Mouse (Mus musculus) neural tube, embryonic 14.5 days (tissue): ENCODE data around the gene Ccdc162. TPM values are rescaled to one million over a fixed set of nuclear protein-coding genes. Genes with fewer than 3 reads are reported as not detected.
A peak's percentile ranks its signal among the peaks of the same experiment; 100 is the strongest.

ENCODE experiments used
- ATAC-seq: fragments of 200-750 bp; cut with Nextera tagmentation; 2 replicates; pipeline ENCODE4 v1.8.0; 2017; ENCODE audit warnings: low read depth, mild to moderate bottlenecking, moderate TSS enrichment, moderate library complexity
- H3K27ac ChIP-seq: fragments of 300-500 bp; sonication (generic); 2 replicates; pipeline ENCODE4 v1.5.1; 2014; ENCODE audit warnings: low read depth, mild to moderate bottlenecking, control low read depth, low read length, moderate library complexity, mixed read lengths
- H3K27me3 ChIP-seq: fragments of 300-500 bp; sonication (generic); 2 replicates; pipeline ENCODE4 v1.6.1; 2014; ENCODE audit warnings: low read length; ENCODE audit not compliant: control insufficient read depth, insufficient read depth
- H3K36me3 ChIP-seq: fragments of 300-500 bp; sonication (generic); 2 replicates; pipeline ENCODE4 v1.6.1; 2014; ENCODE audit warnings: low read length, mixed read lengths; ENCODE audit not compliant: control insufficient read depth, insufficient read depth
- H3K4me1 ChIP-seq: fragments of 300-500 bp; sonication (generic); 2 replicates; pipeline ENCODE4 v1.6.1; 2014; ENCODE audit warnings: low read length; ENCODE audit not compliant: control insufficient read depth, insufficient read depth
- H3K4me2 ChIP-seq: fragments of 300-500 bp; sonication (generic); 2 replicates; pipeline ENCODE4 v1.6.1; 2014; ENCODE audit warnings: mild to moderate bottlenecking, low read depth, low read length, control low read depth
- H3K4me3 ChIP-seq: fragments of 300-500 bp; sonication (generic); 2 replicates; pipeline ENCODE4 v1.5.1; 2014; ENCODE audit warnings: low read depth, low read length, control low read depth, mixed read lengths
- H3K9ac ChIP-seq: fragments of 300-500 bp; sonication (generic); replicated peaks from 2 replicates; pipeline ENCODE4 v1.6.1; 2014; ENCODE audit warnings: low read depth, mild to moderate bottlenecking, control low read depth, low read length, mixed read lengths
- H3K9me3 ChIP-seq: fragments of 300-500 bp; sonication (generic); 2 replicates; pipeline ENCODE4 v1.6.1; 2016; ENCODE audit warnings: low read length; ENCODE audit not compliant: control insufficient read depth
- WGBS: fragments of 180-500 bp; shearing (Covaris S2); extraction: QIAGEN DNeasy Blood & Tissue Kit; methylation state at CpG from one replicate; pipeline ENCODE4 v1.1.7; 2014; 5-methylcytosine and 5-hydroxymethylcytosine counted together
- polyA plus RNA-seq: library from polyadenylated mRNA; unstranded; fragments of >200 nt; fragmentation: Nextera tagmentation; extraction: Ambion mirVana; gene quantifications from 2 replicates; pipeline ENCODE4 v1.2.1, GENCODE M21; 2014

Ccdc162 gene
- polyA plus RNA-seq, 1 experiment from 2014 or later, result 2.6 TPM

- H3K9ac ChIP-seq, result no peak overlapping the region
- H3K36me3 ChIP-seq, result no peaks in the 10 kb centered on the region
- 49% methylated on average over 7 of the region's 7 CpGs for WGBS
Measured at GRCm38 (mm10) chr10:41711467-41711866, 5.0 kb downstream of the Ccdc162 start.

GRCm38 (mm10) chr10:41710773-41711172 lies 5.7 kb downstream of the Ccdc162 start:
- Histone ChIP-seq H3K36me3 (no peaks in the 10 kb centered on the region), H3K9ac (no peak overlapping the region), H3K27ac (no peak overlapping the region), H3K4me3 (no peak overlapping the region), H3K9me3 (no peaks in the 10 kb centered on the region), H3K4me1 (no peaks in the 10 kb centered on the region), H3K27me3 (no peaks in the 10 kb centered on the region), H3K4me2 (no peak overlapping the region)
- WGBS, result 85% methylated on average over 8 of the region's 8 CpGs
- no peak for ATAC-seq

More at GRCm38 (mm10) chr10:41711467-41711866, 5.0 kb downstream of the Ccdc162 start:
- ATAC-seq, result no peak
- H3K9me3 ChIP-seq, result no peaks in the 10 kb centered on the region
- no peaks in the 10 kb centered on the region for H3K27me3 ChIP-seq
- H3K4me3 ChIP-seq, result no peak overlapping the region
- no peak overlapping the region for H3K27ac ChIP-seq
- no peak overlapping the region for H3K4me2 ChIP-seq
- no peaks in the 10 kb centered on the region for H3K4me1 ChIP-seq

- ATAC-seq, result no peak
- H3K27me3 ChIP-seq, result no peaks in the 10 kb centered on the region
Measured at GRCm38 (mm10) chr10:41709341-41709740, 7.1 kb downstream of the Ccdc162 start.

GRCm38 (mm10) chr10:41699669-41700068 lies 16.8 kb downstream of the Ccdc162 start:
- 89% methylated on average over 5 of the region's 5 CpGs for WGBS
- no peaks in the 10 kb centered on the region for H3K27me3 ChIP-seq
- no peak overlapping the region for H3K4me3 ChIP-seq
- H3K36me3 ChIP-seq, result no peaks in the 10 kb centered on the region
- no peaks in the 10 kb centered on the region for H3K9me3 ChIP-seq
- no peak overlapping the region for H3K27ac ChIP-seq
- no peaks in the 10 kb centered on the region for H3K4me1 ChIP-seq
- no peak overlapping the region for H3K4me2 ChIP-seq
- no peak overlapping the region for H3K9ac ChIP-seq
- ATAC-seq, result no peak

More at GRCm38 (mm10) chr10:41709341-41709740, 7.1 kb downstream of the Ccdc162 start:
- H3K9me3 ChIP-seq, result no peaks in the 10 kb centered on the region
- H3K4me2 ChIP-seq, result no peak overlapping the region
- H3K4me3 ChIP-seq, result no peak overlapping the region
- H3K27ac ChIP-seq, result no peak overlapping the region
- 82% methylated on average over 8 of the region's 8 CpGs for WGBS
- H3K36me3 ChIP-seq, result no peaks in the 10 kb centered on the region
- no peaks in the 10 kb centered on the region for H3K4me1 ChIP-seq
- no peak overlapping the region for H3K9ac ChIP-seq

- no peak overlapping the region for H3K27ac ChIP-seq
- H3K36me3 ChIP-seq, result no peaks in the 10 kb centered on the region
- H3K9ac ChIP-seq, result no peak overlapping the region
- ATAC-seq, result no peak
- H3K4me2 ChIP-seq, result no peak overlapping the region
- H3K9me3 ChIP-seq, result no peaks in the 10 kb centered on the region
- H3K4me3 ChIP-seq, result no peak overlapping the region
- H3K4me1 ChIP-seq, result no peaks in the 10 kb centered on the region
- WGBS, result 70% methylated on average over 11 of the region's 11 CpGs
- no peaks in the 10 kb centered on the region for H3K27me3 ChIP-seq
Measured at GRCm38 (mm10) chr10:41697040-41697439, 19.4 kb downstream of the Ccdc162 start.

GRCm38 (mm10) chr10:41690978-41691377 lies 25.5 kb downstream of the Ccdc162 start:
- Histone ChIP-seq H3K36me3 (no peaks in the 10 kb centered on the region), H3K4me3 (no peak overlapping the region), H3K27me3 (no peaks in the 10 kb centered on the region), H3K9me3 (no peaks in the 10 kb centered on the region), H3K9ac (no peak overlapping the region), H3K4me2 (no peak overlapping the region), H3K4me1 (no peaks in the 10 kb centered on the region), H3K27ac (no peak overlapping the region)
- ATAC-seq, result no peak
- WGBS, result 70% methylated on average over 4 of the region's 4 CpGs

- Histone ChIP-seq H3K36me3 (no peaks in the 10 kb centered on the region), H3K9me3 (no peaks in the 10 kb centered on the region), H3K27me3 (no peaks in the 10 kb centered on the region), H3K4me2 (peak overlapping the region; percentile 63), H3K4me3 (peak overlapping the region; percentile 33), H3K9ac (peak overlapping the region; percentile 32; the same call in 1 of the 2 replicates), H3K4me1 (no peaks in the 10 kb centered on the region), H3K27ac (no peak overlapping the region)
- peak; percentile 63; the same call in 1 of the 2 replicates for ATAC-seq
- WGBS, result 22% methylated on average over 24 of the region's 24 CpGs
Measured at GRCm38 (mm10) chr10:41689941-41690887, 26.2 kb downstream of the Ccdc162 start.

- H3K4me2 ChIP-seq, result peak overlapping the region; percentile 20; the same call in 1 of the 2 replicates
- H3K36me3 ChIP-seq, result no peaks in the 10 kb centered on the region
- H3K27me3 ChIP-seq, result no peaks in the 10 kb centered on the region
- H3K27ac ChIP-seq, result no peak overlapping the region
- no peak for ATAC-seq
- no peaks in the 10 kb centered on the region for H3K4me1 ChIP-seq
- H3K9ac ChIP-seq, result no peak overlapping the region
- 4% methylated on average over 21 of the region's 21 CpGs for WGBS
- H3K4me3 ChIP-seq, result no peak overlapping the region; the same call in 1 of the 2 replicates
- H3K9me3 ChIP-seq, result no peaks in the 10 kb centered on the region
Measured at GRCm38 (mm10) chr10:41684548-41684996, 31.9 kb downstream of the Ccdc162 start.
